Mouse (Mus musculus) heart, postnatal 36 days (tissue): Measurements from ENCODE around the gene Efna2. TPM values are rescaled to one million over a fixed set of nuclear protein-coding genes. Genes with fewer than 3 reads are reported as not detected.
A peak's percentile ranks its signal among the peaks of the same experiment; 100 is the strongest.
"Not testable (repeated sequence)": the region's sequence is repeated elsewhere in the genome, so short reads cannot be mapped to it uniquely, and the experiment has no call there.

ENCODE experiments used
- DNase-seq, 2 experiments: peaks; one replicate each; pipeline ENCODE4 v3.0.0; 2021 to 2022
- intact Hi-C: fragments of 180-260 bp; cut with DNase I; formaldehyde crosslinking; loops from one replicate; pipeline ENCODE4 v1.15.1; 2025
- total RNA-seq, 2 experiments: library from RNA; stranded (reverse); gene quantifications; 2 replicates each; pipeline ENCODE4 v1.2.3; 2021

Efna2 gene
- total RNA-seq, 2 experiments from 2014 or later: 0.75 to 1.1 TPM

- DNase-seq: no peak
- intact Hi-C loops: no loop called here
Observed at GRCm38 (mm10) chr10:80208841-80209371, 29.6 kb downstream of the Efna2 start.

- DNase-seq, intact Hi-C loops: not testable (repeated sequence)
Observed at GRCm38 (mm10) chr10:80211547-80212103, 32.3 kb downstream of the Efna2 start.

GRCm38 (mm10) chr10:80215048-80215772, 35.9 kb downstream of the Efna2 start:
- intact Hi-C loops: no loop called here
- DNase-seq: no peak

- no peak for DNase-seq
- intact Hi-C loops: no loop called here
Observed at GRCm38 (mm10) chr10:80220676-80221075, 41.4 kb downstream of the Efna2 start.

GRCm38 (mm10) chr10:80223137-80223536, 43.9 kb downstream of the Efna2 start:
- intact Hi-C loops: not testable (repeated sequence)

GRCm38 (mm10) chr10:80226071-80226415, 46.8 kb downstream of the Efna2 start:
- no peak for DNase-seq
- intact Hi-C loops: loop anchor here (2.0 kb wide), 1 partner anchor 27 kb away; no protein-coding TSS in a partner anchor

More at GRCm38 (mm10) chr10:80223137-80223536, 43.9 kb downstream of the Efna2 start:
- not testable (repeated sequence) for DNase-seq

- DNase-seq: peak; percentile 98
- intact Hi-C loops: loop anchor here (2.0 kb wide), 1 partner anchor 28 kb away; no protein-coding TSS in a partner anchor
Observed at GRCm38 (mm10) chr10:80226416-80227165, 47.3 kb downstream of the Efna2 start, which contains the start of gene Mum1. Gene Mum1, plus strand, starts transcription at chr10:80226434.

- no peak for DNase-seq
Observed at GRCm38 (mm10) chr10:80227166-80227539, 47.9 kb downstream of the Efna2 start.

GRCm38 (mm10) chr10:80227877-80228775, 48.8 kb downstream of the Efna2 start:
- no peak for DNase-seq
- intact Hi-C loops: loop anchor here (2.0 kb wide), 1 partner anchor 29 kb away; no protein-coding TSS in a partner anchor

More at GRCm38 (mm10) chr10:80227166-80227539, 47.9 kb downstream of the Efna2 start:
- intact Hi-C loops: loop anchor here (2.0 kb wide), 1 partner anchor 28 kb away; no protein-coding TSS in a partner anchor

GRCm38 (mm10) chr10:80236145-80236825, 57.0 kb downstream of the Efna2 start:
- intact Hi-C loops: no loop called here
- DNase-seq: no peak

- DNase-seq: no peak
- intact Hi-C loops: no loop called here
Observed at GRCm38 (mm10) chr10:80237020-80237419, 57.7 kb downstream of the Efna2 start.

- DNase-seq: no peak
- intact Hi-C loops: no loop called here
Observed at GRCm38 (mm10) chr10:80238306-80238705, 59.0 kb downstream of the Efna2 start.

Other genes starting within 250 kb of the Efna2 start
- gene Wdr18, start 219.3 kb upstream of the Efna2 start, total RNA-seq: 10 to 100 TPM; 25.6 to 28.8 TPM
- under 1 TPM; 0.27 to 0.28 TPM for gene Grin3b, start 208.8 kb upstream of the Efna2 start, total RNA-seq
- 100 to 1,000 TPM; 107 to 120 TPM for gene Tmem259, start 195.2 kb upstream of the Efna2 start, total RNA-seq
- 10 to 100 TPM; 29.9 to 30.6 TPM for gene Cnn2, start 190.9 kb upstream of the Efna2 start, total RNA-seq
- 1 to 10 TPM; 7.7 to 7.9 TPM for gene Abca7, start 183.0 kb upstream of the Efna2 start, total RNA-seq
- 1 to 10 TPM; 4.1 to 5.9 TPM for gene Arhgap45, start 162.8 kb upstream of the Efna2 start, total RNA-seq
- 10 to 100 TPM; 88.5 to 96.4 TPM for gene Polr2e, start 139.7 kb upstream of the Efna2 start, total RNA-seq
- gene Gpx4, start 132.3 kb upstream of the Efna2 start, total RNA-seq: 100 to 1,000 TPM; 863 to 871 TPM
- 10 to 100 TPM; 11.2 to 12.2 TPM for gene Sbno2, start 73.9 kb upstream of the Efna2 start, total RNA-seq
- gene Stk11, start 63.7 kb upstream of the Efna2 start, total RNA-seq: 100 to 1,000 TPM; 137 to 165 TPM
- gene Atp5d, start 40.9 kb upstream of the Efna2 start, total RNA-seq: 1,000 to 10,000 TPM; 1,105 to 1,168 TPM
- 1 to 10 TPM; 2.0 to 4.7 TPM for gene Cbarp, start 38.6 kb upstream of the Efna2 start, total RNA-seq
- 100 to 1,000 TPM in 1 of 2 experiments, 10 to 100 TPM in 1; 99.9 to 117 TPM for gene Midn, start 31.2 kb upstream of the Efna2 start, total RNA-seq
- 10 to 100 TPM; 48.2 to 67.0 TPM for gene Cirbp, start 13.5 kb upstream of the Efna2 start, total RNA-seq
- gene 1600002K03Rik, start 6.5 kb upstream of the Efna2 start, total RNA-seq: 1 to 10 TPM; 4.4 to 4.6 TPM
- gene Mum1, start 47.0 kb downstream of the Efna2 start, total RNA-seq: 10 to 100 TPM; 13.1 to 15.3 TPM
- 100 to 1,000 TPM; 962 to 997 TPM for gene Ndufs7, start 69.6 kb downstream of the Efna2 start, total RNA-seq
- gene Gamt, start 81.5 kb downstream of the Efna2 start, total RNA-seq: 10 to 100 TPM in 1 of 2 experiments, 1 to 10 TPM in 1; 8.9 to 12.0 TPM
- 10 to 100 TPM; 57.7 to 58.5 TPM for gene Dazap1, start 82.0 kb downstream of the Efna2 start, total RNA-seq
- 100 to 1,000 TPM; 748 to 777 TPM for gene Rps15, start 113.0 kb downstream of the Efna2 start, total RNA-seq
- 1 to 10 TPM; 2.1 to 3.7 TPM for gene Apc2, start 116.5 kb downstream of the Efna2 start, total RNA-seq
- gene 2310011J03Rik, start 141.1 kb downstream of the Efna2 start, total RNA-seq: 10 to 100 TPM; 13.8 to 15.1 TPM
- gene Pcsk4, start 150.0 kb downstream of the Efna2 start, total RNA-seq: 1 to 10 TPM; 2.2 to 2.9 TPM
- 1 to 10 TPM; 2.7 TPM for gene Reep6, start 150.5 kb downstream of the Efna2 start, total RNA-seq
- 10 to 100 TPM; 75.9 to 83.8 TPM for gene Adamtsl5, start 168.9 kb downstream of the Efna2 start, total RNA-seq
- under 1 TPM; 0.49 to 0.64 TPM for gene Plk5, start 177.0 kb downstream of the Efna2 start, total RNA-seq
- gene Mex3d, start 208.2 kb downstream of the Efna2 start, total RNA-seq: 1 to 10 TPM; 8.1 to 8.6 TPM
- gene Mbd3, start 220.1 kb downstream of the Efna2 start, total RNA-seq: 10 to 100 TPM; 82.1 to 82.2 TPM
- 1,000 to 10,000 TPM; 1,920 to 2,020 TPM for gene Uqcr11, start 227.3 kb downstream of the Efna2 start, total RNA-seq